Mouse (Mus musculus): ENCODE measurements around the gene Tmem268. TPM values are rescaled to one million over a fixed set of nuclear protein-coding genes. Genes with fewer than 3 reads are reported as not detected.

Gene Tmem268
- polyA plus RNA-seq, 1 experiment from 2014 or later: 11.6 TPM

GRCm38 (mm10) chr4:63579649-63580048 lies 21.1 kb downstream of the Tmem268 start:
- Histone ChIP-seq H3K9ac (replicated peaks) (no peak overlapping the region), H3K9me3 (peaks cover 7% of the 10 kb centered on the region), H3K36me3 (peaks cover 21% of the 10 kb centered on the region; the same call in 1 of the 2 replicates), H3K4me2 (no peak overlapping the region), H3K27ac (0 out of 2 replicates have a peak overlapping the region, but pooled peaks have one; percentile 5), H3K27me3 (no peaks in the 10 kb centered on the region), H3K4me1 (replicated peaks) (peaks cover 28% of the 10 kb centered on the region), H3K4me3 (replicated peaks) (no peak overlapping the region)
- no peak for ATAC-seq (ENCODE audit: insufficient number of reproducible peaks, insufficient read depth, low FRiP score, low TSS enrichment, low read depth)
- WGBS: 89% methylated on average over 14 of the region's 14 CpGs

GRCm38 (mm10) chr4:63580078-63580477 lies 21.5 kb downstream of the Tmem268 start:
- WGBS: 51% methylated on average over 6 of the region's 6 CpGs
- no peak for ATAC-seq (ENCODE audit: insufficient number of reproducible peaks, insufficient read depth, low FRiP score, low TSS enrichment, low read depth)
- H3K9ac ChIP-seq (replicated peaks): no peak overlapping the region
- peak overlapping the region; percentile 5; the same call in 1 of the 2 replicates for H3K27ac ChIP-seq
- H3K4me2 ChIP-seq: no peak overlapping the region
- peaks cover 21% of the 10 kb centered on the region; the same call in 1 of the 2 replicates for H3K36me3 ChIP-seq
- H3K9me3 ChIP-seq: peaks cover 7% of the 10 kb centered on the region
- peaks cover 28% of the 10 kb centered on the region for H3K4me1 ChIP-seq (replicated peaks)
- no peak overlapping the region for H3K4me3 ChIP-seq (replicated peaks)
- H3K27me3 ChIP-seq: no peaks in the 10 kb centered on the region

GRCm38 (mm10) chr4:63582580-63582979 lies 24.0 kb downstream of the Tmem268 start:
- Histone ChIP-seq H3K27ac (peak overlapping the region; percentile 85), H3K4me1 (replicated peaks) (peaks cover 28% of the 10 kb centered on the region), H3K9me3 (peaks cover 3% of the 10 kb centered on the region; the same call in 1 of the 2 replicates), H3K4me3 (replicated peaks) (no peak overlapping the region), H3K9ac (replicated peaks) (no peak overlapping the region), H3K36me3 (peaks cover 16% of the 10 kb centered on the region; the same call in 1 of the 2 replicates), H3K27me3 (no peaks in the 10 kb centered on the region), H3K4me2 (no peak overlapping the region)
- WGBS: 9% methylated on average over 5 of the region's 5 CpGs
- peak; percentile 79 for ATAC-seq (ENCODE audit: insufficient number of reproducible peaks, insufficient read depth, low FRiP score, low TSS enrichment, low read depth)

GRCm38 (mm10) chr4:63585216-63585615 lies 26.6 kb downstream of the Tmem268 start:
- Histone ChIP-seq H3K27ac (no peak overlapping the region), H3K9ac (replicated peaks) (no peak overlapping the region), H3K4me1 (replicated peaks) (peaks cover 23% of the 10 kb centered on the region), H3K27me3 (no peaks in the 10 kb centered on the region), H3K36me3 (peaks cover 10% of the 10 kb centered on the region; the same call in 1 of the 2 replicates), H3K9me3 (no peaks in the 10 kb centered on the region), H3K4me2 (no peak overlapping the region), H3K4me3 (replicated peaks) (no peak overlapping the region)
- 93% methylated on average over 10 of the region's 10 CpGs for WGBS
- ATAC-seq (ENCODE audit: insufficient number of reproducible peaks, insufficient read depth, low FRiP score, low TSS enrichment, low read depth): no peak

DNA sequence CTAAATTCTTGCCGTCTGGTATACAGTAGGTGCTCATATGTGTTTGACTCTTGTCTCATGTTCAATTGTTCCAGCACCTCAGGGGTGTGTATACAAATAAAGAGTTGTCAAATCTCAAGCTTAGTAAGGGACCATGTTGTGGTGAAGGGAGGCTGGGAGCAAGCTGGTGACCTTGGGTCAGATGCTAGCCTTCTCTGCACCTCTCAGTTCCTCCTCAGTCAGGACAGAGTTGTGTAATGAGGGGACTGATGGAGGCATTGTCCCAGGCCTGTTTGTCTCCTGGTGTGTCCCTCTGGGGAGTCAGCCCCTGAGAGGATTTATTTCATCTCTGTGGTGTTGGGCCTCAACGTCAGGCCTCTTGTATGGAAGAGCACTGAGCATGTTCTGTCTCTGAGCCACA lies 27.7 kb downstream of the Tmem268 start:
- WGBS: 88% methylated on average over 2 of the region's 2 CpGs
- no peak for ATAC-seq (ENCODE audit: insufficient number of reproducible peaks, insufficient read depth, low FRiP score, low TSS enrichment, low read depth)
- peaks cover 10% of the 10 kb centered on the region; the same call in 1 of the 2 replicates for H3K36me3 ChIP-seq
- no peak overlapping the region for H3K9ac ChIP-seq (replicated peaks)
- H3K4me1 ChIP-seq (replicated peaks): peaks cover 20% of the 10 kb centered on the region
- no peak overlapping the region for H3K27ac ChIP-seq
- H3K27me3 ChIP-seq: no peaks in the 10 kb centered on the region
- no peaks in the 10 kb centered on the region for H3K9me3 ChIP-seq
- H3K4me3 ChIP-seq (replicated peaks): no peak overlapping the region
- H3K4me2 ChIP-seq: no peak overlapping the region

GRCm38 (mm10) chr4:63589987-63590386 lies 31.4 kb downstream of the Tmem268 start:
- Histone ChIP-seq H3K27ac (no peak overlapping the region), H3K4me2 (no peak overlapping the region), H3K36me3 (no peaks in the 10 kb centered on the region), H3K27me3 (no peaks in the 10 kb centered on the region), H3K4me3 (replicated peaks) (no peak overlapping the region), H3K9ac (replicated peaks) (no peak overlapping the region), H3K4me1 (replicated peaks) (no peaks in the 10 kb centered on the region; the same call in 1 of the 2 replicates), H3K9me3 (no peaks in the 10 kb centered on the region)
- WGBS: 84% methylated on average over 7 of the region's 7 CpGs
- no peak for ATAC-seq (ENCODE audit: insufficient number of reproducible peaks, insufficient read depth, low FRiP score, low TSS enrichment, low read depth)

GRCm38 (mm10) chr4:63590538-63590937 lies 32.0 kb downstream of the Tmem268 start:
- ATAC-seq (ENCODE audit: insufficient number of reproducible peaks, insufficient read depth, low FRiP score, low TSS enrichment, low read depth): no peak
- 85% methylated on average over 4 of the region's 4 CpGs for WGBS
- H3K27me3 ChIP-seq: no peaks in the 10 kb centered on the region
- H3K9me3 ChIP-seq: no peaks in the 10 kb centered on the region
- no peak overlapping the region for H3K27ac ChIP-seq
- H3K9ac ChIP-seq (replicated peaks): no peak overlapping the region
- no peaks in the 10 kb centered on the region; the same call in 1 of the 2 replicates for H3K4me1 ChIP-seq (replicated peaks)
- H3K4me2 ChIP-seq: no peak overlapping the region
- no peaks in the 10 kb centered on the region for H3K36me3 ChIP-seq
- no peak overlapping the region for H3K4me3 ChIP-seq (replicated peaks)

- no peak overlapping the region for H3K9ac ChIP-seq (replicated peaks)
- no peak for ATAC-seq (ENCODE audit: insufficient number of reproducible peaks, insufficient read depth, low FRiP score, low TSS enrichment, low read depth)
- H3K9me3 ChIP-seq: no peaks in the 10 kb centered on the region
Observed at GRCm38 (mm10) chr4:63594459-63595110, 36.0 kb downstream of the Tmem268 start.

GRCm38 (mm10) chr4:63595259-63595658 lies 36.7 kb downstream of the Tmem268 start:
- 77% methylated on average over 10 of the region's 10 CpGs for WGBS

More at GRCm38 (mm10) chr4:63594459-63595110, 36.0 kb downstream of the Tmem268 start:
- no peak overlapping the region for H3K4me2 ChIP-seq
- H3K4me3 ChIP-seq (replicated peaks): no peak overlapping the region
- 79% methylated on average over 5 of the region's 5 CpGs for WGBS
- H3K27me3 ChIP-seq: no peaks in the 10 kb centered on the region
- no peaks in the 10 kb centered on the region for H3K36me3 ChIP-seq
- H3K27ac ChIP-seq: no peak overlapping the region
- no peaks in the 10 kb centered on the region; the same call in 1 of the 2 replicates for H3K4me1 ChIP-seq (replicated peaks)

DNA sequence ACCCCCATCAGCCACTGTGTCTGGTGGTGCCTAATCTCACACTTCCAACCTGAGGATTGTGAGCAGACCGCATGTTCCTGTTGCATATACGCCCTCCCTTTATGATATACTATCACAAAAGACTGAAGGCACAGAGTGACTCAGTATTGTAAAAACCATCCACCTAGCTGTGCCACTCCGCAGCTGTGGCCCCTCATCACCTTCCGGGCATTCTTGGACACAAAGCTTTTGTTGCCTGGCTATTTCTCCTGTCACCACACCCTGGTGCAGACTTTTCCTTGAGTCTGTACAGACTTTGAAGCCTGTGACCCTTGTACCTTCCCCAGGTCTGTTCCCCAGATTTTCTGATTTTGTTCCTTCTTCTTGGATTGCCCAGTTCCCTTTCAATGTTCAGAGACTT lies 37.4 kb downstream of the Tmem268 start:
- WGBS: 95% methylated on average over 4 of the region's 4 CpGs
- H3K4me3 ChIP-seq (replicated peaks): no peak overlapping the region

More at GRCm38 (mm10) chr4:63595259-63595658, 36.7 kb downstream of the Tmem268 start:
- no peaks in the 10 kb centered on the region for H3K9me3 ChIP-seq
- no peak for ATAC-seq (ENCODE audit: insufficient number of reproducible peaks, insufficient read depth, low FRiP score, low TSS enrichment, low read depth)
- no peaks in the 10 kb centered on the region for H3K36me3 ChIP-seq
- no peak overlapping the region for H3K9ac ChIP-seq (replicated peaks)
- H3K27ac ChIP-seq: no peak overlapping the region
- H3K4me2 ChIP-seq: no peak overlapping the region
- no peaks in the 10 kb centered on the region for H3K27me3 ChIP-seq
- no peak overlapping the region for H3K4me3 ChIP-seq (replicated peaks)
- H3K4me1 ChIP-seq (replicated peaks): no peaks in the 10 kb centered on the region; the same call in 1 of the 2 replicates

GRCm38 (mm10) chr4:63600786-63601185 lies 42.2 kb downstream of the Tmem268 start:
- no peak for ATAC-seq (ENCODE audit: insufficient number of reproducible peaks, insufficient read depth, low FRiP score, low TSS enrichment, low read depth)
- Histone ChIP-seq H3K4me2 (no peak overlapping the region), H3K27me3 (no peaks in the 10 kb centered on the region), H3K27ac (no peak overlapping the region), H3K36me3 (no peaks in the 10 kb centered on the region), H3K9ac (replicated peaks) (no peak overlapping the region), H3K4me1 (replicated peaks) (no peaks in the 10 kb centered on the region), H3K9me3 (no peaks in the 10 kb centered on the region), H3K4me3 (replicated peaks) (no peak overlapping the region)
- 85% methylated on average over 6 of the region's 6 CpGs for WGBS

More for the DNA sequence above, 37.4 kb downstream of the Tmem268 start:
- Histone ChIP-seq H3K4me2 (no peak overlapping the region), H3K36me3 (no peaks in the 10 kb centered on the region), H3K9me3 (no peaks in the 10 kb centered on the region), H3K9ac (replicated peaks) (no peak overlapping the region), H3K27me3 (no peaks in the 10 kb centered on the region), H3K4me1 (replicated peaks) (no peaks in the 10 kb centered on the region; the same call in 1 of the 2 replicates), H3K27ac (no peak overlapping the region)
- ATAC-seq (ENCODE audit: insufficient number of reproducible peaks, insufficient read depth, low FRiP score, low TSS enrichment, low read depth): no peak
